Mouse (Mus musculus) kidney, adult 8-10 months (tissue): Measurements from ENCODE around the gene Zfp511.

ENCODE experiments used
- DNase-seq, 2 experiments: peaks; one replicate each; pipeline ENCODE4 v3.0.0; 2022

Gene Zfp511

DNA sequence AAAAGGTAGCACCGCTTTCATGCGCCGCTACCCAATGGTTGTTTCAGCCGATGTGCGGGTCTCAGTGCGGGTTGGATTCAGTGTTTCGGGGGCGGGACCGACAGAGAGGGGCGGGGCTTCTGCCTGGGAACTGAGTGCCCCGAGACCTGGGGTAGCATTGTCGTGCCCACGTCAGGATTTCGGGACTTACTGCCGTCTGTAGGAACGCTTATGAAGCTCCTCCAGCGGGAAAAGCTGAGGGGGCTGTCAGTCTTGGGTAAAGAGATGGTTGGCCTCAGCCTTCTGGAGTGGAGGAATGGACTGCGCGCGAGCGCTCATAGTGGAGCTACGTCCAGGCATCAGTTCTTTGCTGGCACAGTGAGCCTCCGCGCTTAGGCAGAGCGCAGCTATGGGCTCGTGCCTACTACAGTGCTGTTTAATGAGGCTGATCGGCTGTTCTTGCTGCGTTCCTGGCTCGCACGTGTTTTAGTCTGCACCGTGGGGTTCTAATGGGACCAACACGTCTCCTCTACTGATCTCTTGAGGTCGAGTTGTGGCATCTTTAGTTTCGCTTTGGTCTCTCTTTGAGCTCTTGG, 13.0 kb downstream of the Zfp511 start:
- DNase-seq: peak in 1 of 2 experiments; percentile 15

DNA sequence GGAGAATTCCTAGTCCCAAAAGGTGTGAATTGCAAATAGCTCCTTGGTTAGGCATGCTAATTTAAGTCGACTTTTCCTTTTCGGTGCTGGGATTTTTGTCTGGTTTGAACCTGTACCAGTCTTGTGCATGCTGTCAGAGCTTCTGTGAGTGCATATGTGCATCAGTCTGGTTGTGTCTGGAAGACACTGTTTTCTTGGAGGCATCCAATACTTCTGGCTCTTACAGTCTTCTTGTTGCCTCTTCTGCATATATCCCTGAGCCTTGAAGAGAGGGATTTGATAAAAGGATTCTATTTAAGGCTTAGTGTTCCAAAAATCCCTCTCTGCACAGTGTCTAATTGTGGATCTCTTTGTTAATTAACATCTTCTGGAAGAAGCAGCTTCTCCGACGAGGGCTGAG, 17.9 kb downstream of the Zfp511 start:
- DNase-seq: no peak

DNA sequence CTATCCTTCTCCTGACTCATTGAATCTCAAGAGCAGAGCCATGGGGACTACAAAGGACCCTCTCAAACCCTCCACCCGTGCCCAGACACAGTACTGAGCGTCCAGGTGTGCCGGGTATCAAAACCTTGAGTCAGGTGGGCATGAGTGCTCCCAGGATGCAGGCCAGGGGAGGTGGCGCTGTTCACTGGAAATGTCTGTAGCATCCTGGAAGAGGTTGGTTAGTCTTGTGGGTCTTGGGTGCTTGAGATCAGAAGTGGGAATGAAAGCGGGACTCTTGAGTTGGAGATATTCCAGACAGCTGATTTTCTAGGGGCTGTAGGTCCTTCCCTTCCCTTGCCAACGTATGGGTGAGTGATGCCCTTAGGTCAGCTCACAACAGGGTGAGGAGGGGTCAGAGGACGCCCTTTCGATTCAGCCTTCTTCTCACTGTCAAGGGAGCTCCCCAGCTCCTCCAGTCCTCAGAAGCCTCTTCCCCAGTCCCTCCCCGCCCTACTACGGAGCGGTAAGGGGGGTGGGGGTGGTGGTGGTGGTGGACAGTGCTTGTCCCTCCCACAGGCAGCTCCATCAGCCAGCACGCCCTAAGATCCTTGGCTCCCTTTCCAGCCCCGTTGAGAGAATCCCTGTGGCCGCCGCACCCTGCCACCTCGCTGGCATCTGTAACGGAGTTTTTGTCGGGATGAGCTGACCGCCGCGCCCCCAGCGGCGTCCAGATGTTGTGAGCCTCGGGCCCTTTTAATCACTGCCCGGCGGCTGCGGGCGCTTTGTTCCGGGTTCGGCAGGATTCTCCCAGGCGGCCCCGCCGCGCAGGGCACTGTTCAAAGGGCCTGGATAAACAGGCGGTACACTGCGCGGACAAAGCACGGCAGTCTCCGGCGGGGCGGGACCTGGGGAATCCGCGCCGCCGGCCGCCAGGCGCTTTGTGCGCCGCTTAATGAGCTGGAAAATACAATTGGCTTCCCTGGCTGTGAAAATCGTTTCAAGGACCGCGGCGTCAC, 21.5 kb downstream of the Zfp511 start:
- peak in 1 of 2 experiments; percentile 29 for DNase-seq

DNA sequence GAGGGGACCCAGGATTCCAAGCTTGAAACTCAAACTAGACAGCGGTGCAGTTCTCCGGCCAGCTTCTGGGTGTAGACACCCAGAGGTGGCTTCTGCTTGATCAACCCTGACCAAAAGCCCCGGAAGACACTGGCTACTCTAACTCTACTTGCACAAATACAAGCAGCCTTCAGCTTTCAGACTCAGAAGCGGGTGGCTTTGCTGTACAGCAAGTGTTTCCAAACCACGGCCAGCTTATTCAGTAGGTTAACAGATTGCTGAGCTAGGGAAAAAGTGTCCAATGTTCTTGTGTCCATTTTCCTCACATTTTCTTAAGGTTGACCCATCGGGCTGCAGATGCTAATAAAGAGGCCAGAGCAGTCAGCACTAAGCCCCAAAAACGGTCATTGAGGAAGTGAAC, 22.3 kb downstream of the Zfp511 start:
- no peak for DNase-seq

DNA sequence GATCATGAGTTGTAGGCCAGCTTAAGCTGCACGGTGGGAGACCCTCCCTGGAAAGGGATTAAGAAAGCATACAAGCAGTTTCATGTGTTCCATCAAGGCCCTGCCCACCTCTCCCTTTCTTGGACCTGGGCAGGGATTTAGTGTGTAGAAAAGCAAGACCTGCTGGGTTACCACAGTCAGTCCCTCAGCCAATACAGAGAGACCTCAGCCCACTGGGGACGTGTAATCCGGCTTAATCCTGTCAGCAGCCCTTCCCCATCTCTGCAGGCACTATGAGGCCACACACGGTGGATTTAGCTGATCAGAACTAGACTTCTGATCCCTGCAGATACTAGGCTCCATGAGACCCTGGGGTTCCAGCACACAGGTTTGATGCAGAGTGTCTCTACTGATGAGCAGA, 23.4 kb downstream of the Zfp511 start:
- DNase-seq: no peak

DNA sequence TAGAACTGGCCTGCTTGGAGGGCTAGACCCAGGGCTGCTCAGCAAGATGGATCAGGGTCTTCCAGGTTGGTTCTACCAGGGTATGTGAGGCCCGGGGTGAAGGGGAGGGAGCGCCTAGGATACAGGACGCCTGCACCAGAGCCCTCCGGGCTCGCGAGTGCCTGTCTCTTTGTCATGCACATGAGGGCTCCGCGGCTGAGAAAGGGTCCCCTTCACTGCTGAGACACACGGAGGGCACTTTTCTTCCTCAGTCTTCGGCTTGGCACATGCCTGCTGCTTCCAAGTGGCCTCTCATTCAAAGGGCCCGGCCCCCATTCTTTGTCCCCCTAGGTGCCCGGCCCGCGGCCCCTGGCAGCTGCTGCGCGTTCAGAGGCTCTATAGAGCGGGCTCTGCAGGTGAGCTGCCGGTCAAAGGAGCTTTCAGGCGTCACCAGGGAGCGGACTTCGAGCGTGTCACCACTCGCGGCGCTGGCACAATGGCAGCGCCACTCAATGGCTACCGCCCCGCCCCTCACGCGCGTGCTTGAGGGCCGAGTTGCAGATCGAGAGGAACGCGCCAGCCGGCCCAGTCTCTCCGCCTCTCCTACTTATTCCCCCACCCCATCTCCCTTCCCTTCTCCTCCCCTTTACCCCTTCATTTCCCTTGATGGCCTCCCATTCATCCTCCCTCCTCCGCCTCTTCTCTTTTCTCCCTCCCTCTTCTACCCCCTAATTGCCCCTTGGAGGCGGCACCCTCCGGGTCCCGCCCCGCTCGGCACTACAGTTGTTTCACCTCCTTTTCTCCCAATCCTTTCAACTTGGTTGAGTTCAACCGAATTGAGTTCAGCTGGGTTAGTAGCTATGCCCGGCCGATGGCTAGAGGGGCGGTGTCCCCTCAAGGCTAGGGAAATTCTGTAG, 25.0 kb downstream of the Zfp511 start:
- DNase-seq: no peak

DNA sequence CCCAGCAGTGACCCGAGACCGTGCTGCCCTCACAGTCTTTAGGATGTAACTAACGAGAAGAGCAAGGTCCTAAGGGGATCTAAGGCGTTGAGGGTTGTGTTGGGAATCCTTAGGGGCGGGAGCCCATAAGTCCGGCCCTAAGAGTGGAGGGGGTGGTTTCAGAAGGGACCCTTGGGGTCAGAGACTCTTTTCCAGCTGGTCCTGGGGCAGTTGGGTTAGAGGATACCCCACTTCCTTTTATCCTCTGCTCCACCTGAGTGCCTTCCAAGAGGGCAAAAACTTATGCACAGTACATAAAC, 25.6 kb downstream of the Zfp511 start:
- DNase-seq: no peak

DNA sequence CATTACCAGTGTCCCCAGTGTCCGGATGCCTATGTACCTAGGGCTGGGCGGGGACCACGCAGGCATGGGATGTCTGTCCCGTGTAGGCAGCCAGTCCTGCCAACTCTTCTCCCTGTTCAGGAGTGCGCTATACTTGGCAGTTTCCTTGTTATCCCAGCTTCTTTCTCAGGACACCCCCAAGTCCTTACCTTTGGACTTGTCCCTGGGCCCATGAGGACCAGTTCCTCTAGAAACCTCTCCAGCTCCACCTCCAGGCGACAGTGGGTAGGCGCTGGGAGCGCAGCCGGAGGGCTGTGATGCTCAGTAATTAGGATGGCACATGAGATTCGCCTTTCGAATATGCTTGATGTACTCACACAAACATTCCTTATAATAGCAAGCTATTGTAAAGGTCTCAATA, 26.1 kb downstream of the Zfp511 start:
- peak in 1 of 2 experiments; percentile 31 for DNase-seq

DNA sequence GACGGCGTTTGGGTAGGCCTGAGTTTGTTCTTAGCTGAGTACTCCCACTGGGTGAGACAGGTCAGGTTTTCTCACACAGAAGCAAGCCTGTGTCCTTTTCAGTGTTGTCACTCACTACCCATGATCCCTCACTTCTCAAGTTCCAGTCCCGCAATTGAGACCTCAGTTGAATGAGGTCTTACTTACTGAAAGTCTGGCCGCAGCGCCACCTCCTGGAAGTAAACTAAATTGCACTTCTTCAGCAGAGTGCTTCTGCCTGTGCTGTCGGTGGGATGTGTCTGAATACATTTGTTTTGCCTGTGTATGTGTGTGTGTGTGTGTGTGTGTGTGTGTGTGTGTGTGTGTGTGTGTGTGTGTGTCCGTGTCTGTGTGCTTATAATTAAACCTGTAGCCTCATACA, 26.9 kb downstream of the Zfp511 start:
- peak; percentile 35 to 73 for DNase-seq

DNA sequence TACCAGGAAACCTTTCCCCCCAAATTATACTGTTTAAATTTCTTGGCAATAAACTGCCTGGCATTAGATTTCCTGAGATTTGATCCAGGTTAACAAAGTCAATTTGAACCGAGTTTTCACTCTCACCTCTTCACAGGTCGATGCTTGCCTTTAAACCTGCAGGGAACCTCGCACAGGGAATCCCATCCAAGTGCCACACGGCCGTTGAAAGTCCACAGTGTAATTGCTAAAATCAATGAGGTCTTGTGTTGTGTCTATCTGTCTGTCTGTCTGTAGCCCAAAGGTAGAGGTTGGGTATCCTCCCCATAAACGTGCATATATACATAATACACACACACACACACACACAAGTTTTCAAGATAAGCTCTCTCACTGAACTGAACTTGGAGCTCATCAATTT, 31.2 kb downstream of the Zfp511 start:
- DNase-seq: no peak

DNA sequence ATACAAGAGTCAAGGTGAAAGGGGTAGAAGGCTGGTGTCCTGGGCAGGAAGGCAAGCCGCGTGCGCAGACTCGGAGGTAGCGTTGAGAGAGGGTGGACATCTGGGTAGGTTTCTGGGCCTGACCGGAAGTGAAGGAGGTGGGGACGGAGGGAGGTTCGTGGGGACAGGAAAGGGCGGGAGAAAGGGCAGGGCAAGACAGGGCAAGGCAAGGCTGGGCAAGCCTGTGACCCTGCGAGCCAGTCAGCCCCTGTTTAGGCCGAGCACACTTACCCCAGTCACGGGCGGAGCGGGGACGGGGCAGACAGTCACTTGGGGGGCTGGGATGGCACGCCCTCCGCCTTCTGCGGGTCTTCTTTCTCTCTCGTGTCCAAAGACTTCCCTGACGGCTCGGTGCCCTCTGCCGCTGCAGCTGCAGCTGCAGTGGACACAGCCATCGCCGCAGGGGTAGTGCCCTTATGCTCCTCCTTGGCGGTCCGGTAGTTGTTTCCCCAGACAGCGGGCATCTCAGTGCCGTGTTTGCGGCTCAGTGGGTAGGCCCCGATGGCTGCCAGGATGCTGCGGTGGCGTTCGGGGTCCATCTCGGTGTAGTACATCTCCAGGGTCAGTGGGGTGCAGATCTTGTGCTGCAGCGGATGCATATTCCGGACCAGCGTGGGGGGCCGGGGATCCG, 34.0 kb downstream of the Zfp511 start:
- DNase-seq: no peak

DNA sequence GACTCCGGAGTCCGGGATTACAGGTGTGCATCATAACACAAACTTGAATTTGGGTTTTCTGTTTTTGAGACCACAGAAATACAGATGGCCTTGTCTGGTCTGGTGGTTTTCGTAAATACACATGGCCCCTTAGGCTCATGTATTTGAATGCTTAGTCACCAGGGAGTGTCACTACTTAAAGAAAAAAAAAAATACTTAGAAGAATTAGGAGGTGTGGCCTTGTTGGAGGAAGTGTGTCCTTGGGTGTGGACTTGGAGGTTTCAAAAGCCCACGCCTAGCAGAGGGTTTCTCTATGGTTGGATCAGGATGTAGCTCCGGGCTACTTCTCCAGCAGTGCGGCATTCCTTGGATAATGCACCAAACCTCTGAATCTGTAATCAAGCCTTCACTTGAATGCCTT, 41.5 kb downstream of the Zfp511 start:
- no peak for DNase-seq

DNA sequence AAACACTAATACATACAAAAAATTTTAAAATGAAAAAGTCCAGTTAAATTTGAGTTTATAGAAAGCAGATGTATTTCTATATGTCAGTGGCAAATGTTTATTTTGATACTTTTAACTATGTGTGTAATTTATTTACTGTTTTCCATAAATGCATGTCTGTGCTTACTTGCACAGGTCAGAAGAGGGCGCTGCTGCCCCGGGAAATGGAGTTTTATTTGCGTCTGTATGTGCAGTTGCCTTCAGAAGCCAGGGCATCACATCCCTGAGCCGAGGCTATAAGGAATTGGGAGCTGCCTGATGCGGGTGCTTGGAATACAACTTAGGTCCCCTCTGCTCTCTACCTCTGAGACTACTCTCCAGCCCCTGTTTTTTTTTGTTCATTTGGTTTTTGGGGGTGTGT, 42.5 kb downstream of the Zfp511 start:
- DNase-seq: peak; percentile 56 to 67

DNA sequence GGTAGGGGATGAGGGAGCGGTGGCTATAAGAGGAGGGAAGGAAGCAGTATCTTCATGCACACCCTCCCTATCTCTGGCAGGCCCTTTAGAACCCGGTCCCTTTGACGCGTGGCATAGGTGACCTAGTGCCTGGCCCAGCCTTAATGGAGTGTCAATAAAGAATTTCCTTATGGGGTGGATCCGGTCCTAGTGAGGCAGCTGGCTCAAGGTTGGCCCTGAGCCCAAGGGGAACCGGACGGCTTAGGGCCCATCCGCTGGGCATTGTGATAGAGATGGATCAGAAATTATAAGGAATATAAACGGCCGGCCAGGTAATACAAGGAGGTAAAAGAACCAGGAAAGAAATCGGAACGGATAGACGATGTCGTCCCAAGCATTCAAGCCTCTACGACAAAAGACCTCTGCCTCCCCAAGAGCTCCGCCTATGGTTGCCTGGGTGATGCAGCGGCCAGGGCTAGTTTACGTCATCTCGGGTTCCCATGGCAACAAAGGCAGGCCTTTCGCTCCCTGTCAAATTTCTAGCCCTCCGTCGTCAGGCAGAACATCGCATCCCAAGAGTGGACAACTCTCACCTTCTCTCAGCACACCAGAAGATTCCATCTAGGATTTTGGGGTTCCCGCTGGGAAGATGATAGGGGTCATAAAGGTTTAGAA, 44.4 kb downstream of the Zfp511 start:
- peak; percentile 56 to 59 for DNase-seq

DNA sequence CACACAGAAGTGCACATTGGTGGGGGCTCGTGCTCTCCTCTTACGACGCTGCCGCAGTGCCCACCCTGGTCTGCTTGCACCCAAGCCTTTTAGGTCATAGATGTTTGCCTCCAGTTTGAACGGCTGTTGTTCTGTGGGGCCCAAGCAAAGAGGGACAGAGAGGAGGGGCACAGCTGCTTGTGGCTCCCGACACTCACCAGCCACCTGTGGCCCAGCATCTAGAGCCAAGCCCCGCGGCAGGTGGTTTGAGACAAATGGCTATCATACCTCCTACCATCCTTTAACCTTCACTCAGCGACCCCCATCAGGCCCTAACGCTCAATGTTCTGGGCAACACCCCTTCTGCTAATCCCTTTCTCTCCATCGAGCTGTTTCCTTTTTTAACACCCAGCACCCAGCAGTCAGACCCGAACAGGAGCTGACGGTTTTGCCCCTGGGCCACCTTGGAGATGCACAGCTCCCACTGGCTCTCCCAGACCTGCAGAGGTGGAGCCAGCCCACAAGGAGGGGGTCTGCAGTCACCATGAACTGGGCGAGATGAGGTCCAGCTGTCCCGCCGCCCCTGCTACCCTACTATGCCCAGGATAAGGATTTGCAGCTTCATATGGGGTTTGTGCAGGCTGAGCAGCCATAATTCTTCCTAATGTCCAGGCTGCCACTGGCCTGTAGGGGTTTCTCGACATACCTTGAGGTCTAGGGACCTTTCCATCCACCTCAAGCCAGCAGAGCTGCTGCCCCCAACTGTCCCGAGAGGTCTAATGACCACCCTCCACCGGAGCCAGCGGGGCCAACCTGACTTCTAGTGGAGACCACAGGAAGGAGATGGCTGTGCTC, 45.4 kb downstream of the Zfp511 start:
- no peak for DNase-seq

DNA sequence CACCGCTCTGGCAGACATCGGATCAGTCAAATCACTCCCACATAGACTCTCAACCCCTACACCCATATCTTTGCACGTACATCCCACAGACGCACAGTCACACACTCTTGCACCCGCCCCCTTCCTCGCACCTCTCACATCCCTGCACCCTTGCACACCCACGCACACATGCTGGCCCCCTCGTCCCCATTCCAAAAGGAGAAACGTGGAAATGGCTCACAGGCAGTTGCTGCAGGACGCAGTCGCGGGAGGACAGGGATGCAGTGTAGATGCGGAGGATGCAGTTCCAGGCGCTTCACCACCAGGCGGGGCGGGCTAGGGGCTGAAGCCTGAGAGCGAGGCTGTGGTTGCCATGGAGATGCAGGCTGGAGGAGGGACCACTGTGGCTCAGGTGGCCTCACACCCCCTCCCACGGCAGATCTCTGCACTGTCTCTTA, 46.1 kb downstream of the Zfp511 start, which contains the start of gene Caly:
Gene Caly (minus strand): TSS at position 307 of the 437 bp plus-strand sequence.
- DNase-seq: no peak
